In genomic region chr19:47545055-47545454, GRCm38 (mm10) we compare ENCODE assay signal across 25 mouse cellular contexts.
"Had no signal": no experiment of that assay in that cellular context is flagged by ENCODE, and none has a peak within 500 bp of the region (broad histone marks: within the 10 kb centered on the region; RNA-seq: fewer than 3 reads in every experiment).

No protein-coding gene starts in this region.

- H3K4me3 ChIP-seq: kidney, embryonic 15.5 days; layer of hippocampus, adult 2 months; limb, embryonic 10.5 days; limb, embryonic 13.5 days; liver, embryonic 12.5 days; liver, embryonic 15.5 days; lung, embryonic 15.5 days; megakaryocyte, embryonic 14.5 days; midbrain, embryonic 10.5 days; midbrain, embryonic 13.5 days; myocyte; neural tube, embryonic 15.5 days had no signal

- H3K27ac ChIP-seq: kidney, embryonic 15.5 days; layer of hippocampus, adult 2 months; limb, embryonic 10.5 days; limb, embryonic 13.5 days; liver, embryonic 12.5 days; liver, embryonic 15.5 days; lung, embryonic 15.5 days; midbrain, embryonic 10.5 days; midbrain, embryonic 13.5 days; neural tube, embryonic 15.5 days had no signal

- H3K9ac ChIP-seq: kidney, embryonic 15.5 days; limb, embryonic 13.5 days; liver, embryonic 12.5 days; liver, embryonic 15.5 days; lung, embryonic 15.5 days; midbrain, embryonic 13.5 days; neural tube, embryonic 15.5 days had no signal

- H3K9me3 ChIP-seq: kidney, embryonic 15.5 days; limb, embryonic 10.5 days; limb, embryonic 13.5 days; liver, embryonic 12.5 days; liver, embryonic 15.5 days; lung, embryonic 15.5 days; megakaryocyte, embryonic 14.5 days; midbrain, embryonic 10.5 days; midbrain, embryonic 13.5 days; neural tube, embryonic 15.5 days had no signal

- H3K27me3 ChIP-seq: kidney, embryonic 15.5 days; lung, embryonic 15.5 days; midbrain, embryonic 13.5 days; neural tube, embryonic 15.5 days had no signal

- ATAC-seq: liver, embryonic 12.5 days; midbrain, embryonic 13.5 days; midbrain, embryonic 16.5 days had no signal

- DNase-seq: kidney, adult 18-20 months; kidney, postnatal 25 days; layer of hippocampus, adult 9-11 months; liver; lung, adult 18-20 months; lung, postnatal 10 days; lung, postnatal 36 days; right cerebral cortex, adult 18-20 months; right cerebral cortex, postnatal 14 days; spleen, adult 18-20 months; thymus, adult 18-20 months; thymus, postnatal 36 days had no signal

- H3K4me1 ChIP-seq: liver, embryonic 12.5 days; liver, embryonic 15.5 days; lung, embryonic 15.5 days; midbrain, embryonic 10.5 days; midbrain, embryonic 13.5 days had no signal

- H3K4me2 ChIP-seq: kidney, embryonic 15.5 days; limb, embryonic 13.5 days; liver, embryonic 12.5 days; liver, embryonic 15.5 days; lung, embryonic 15.5 days; midbrain, embryonic 13.5 days; neural tube, embryonic 15.5 days had no signal

- H3K36me3 ChIP-seq: kidney, embryonic 15.5 days; limb, embryonic 10.5 days; limb, embryonic 13.5 days; liver, embryonic 12.5 days; liver, embryonic 15.5 days; lung, embryonic 15.5 days; midbrain, embryonic 10.5 days; midbrain, embryonic 13.5 days; neural tube, embryonic 15.5 days had no signal
